Mouse (Mus musculus): Measurements from ENCODE around the gene Arhgap17.

Gene Arhgap17

DNA sequence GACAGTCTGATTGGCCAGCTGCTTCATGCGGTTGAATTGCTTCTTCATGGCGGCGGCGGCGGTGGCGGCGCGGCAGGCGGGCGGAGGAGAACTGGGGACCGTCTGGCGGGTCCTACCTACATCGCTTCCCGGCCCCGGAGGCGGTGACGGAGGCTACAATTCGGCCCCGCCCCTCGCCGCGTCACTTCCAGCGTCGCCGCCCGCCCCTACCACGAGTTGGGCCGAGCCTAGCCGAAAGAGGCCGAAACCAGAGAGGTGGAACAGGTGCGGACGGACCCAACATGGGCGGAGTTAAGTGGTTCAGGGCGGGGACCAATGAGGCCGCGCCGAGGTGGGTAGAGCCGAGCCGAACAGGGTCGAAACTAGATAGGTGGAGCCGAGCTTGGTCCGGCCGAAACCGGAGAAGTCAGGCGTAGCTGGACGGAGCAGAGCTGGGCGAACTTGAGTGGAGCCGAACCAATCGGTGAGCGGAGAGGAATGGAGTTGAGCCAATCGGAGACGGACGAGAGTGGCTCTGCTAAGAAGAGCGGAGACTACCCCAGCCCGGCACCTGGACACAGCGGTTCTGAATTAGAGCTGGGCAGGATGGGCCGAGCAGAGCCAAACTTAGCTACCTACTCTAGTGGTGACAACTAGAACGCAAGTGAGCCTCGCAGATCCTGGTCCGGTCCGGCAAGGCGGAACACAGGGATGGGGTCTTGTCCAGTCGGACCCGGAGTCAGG is at the start of gene Arhgap17, which contains the start of gene Lcmt1:
Gene Arhgap17 (minus strand): TSS at position 157 of the 723 bp plus-strand sequence.
Gene Lcmt1 (plus strand): TSS at position 26 of the 723 bp plus-strand sequence.
- peak; percentile 97 for DNase-seq (ENCODE audit: low spot score)

DNA sequence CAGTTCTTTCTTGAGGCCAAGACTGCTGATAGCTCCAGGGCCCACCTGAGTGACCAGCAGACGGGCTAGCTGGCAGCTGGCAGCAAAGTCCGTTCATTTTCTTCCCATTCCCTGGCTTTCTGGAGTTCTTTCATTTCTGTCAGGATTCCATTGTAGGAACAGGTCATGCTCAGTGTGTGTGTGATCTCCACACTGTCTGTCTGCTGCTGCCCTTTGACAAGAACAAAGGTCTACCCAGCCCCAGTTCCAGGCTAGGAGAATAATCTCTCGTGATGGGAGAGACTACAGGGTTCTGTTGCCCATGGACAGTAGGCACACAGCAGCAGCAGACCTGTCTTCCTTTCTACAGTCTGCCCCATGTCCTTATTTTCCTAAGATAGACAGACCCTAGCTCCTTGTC is 47.9 kb upstream of the Arhgap17 start:
- no peak for DNase-seq (ENCODE audit: low spot score)

DNA sequence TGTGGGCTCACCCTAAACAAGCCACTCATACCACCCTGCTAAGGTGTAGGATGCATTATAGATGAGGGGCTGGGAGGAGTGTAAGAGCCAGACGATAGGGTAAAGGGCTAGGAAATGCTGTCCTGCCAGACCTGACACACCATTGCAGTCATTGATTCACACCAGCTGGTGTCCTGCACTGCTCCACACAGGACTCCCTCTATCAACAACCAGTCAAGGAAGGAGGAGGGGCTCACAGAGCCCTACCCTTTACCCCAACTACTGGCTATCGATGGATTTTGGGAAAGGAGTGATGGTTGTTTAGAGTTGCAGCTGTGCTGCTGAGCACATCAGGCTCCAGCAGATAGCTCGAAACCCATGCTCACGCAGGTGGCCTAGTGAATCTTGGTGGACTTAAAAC is 47.1 kb upstream of the Arhgap17 start:
- no peak for DNase-seq (ENCODE audit: low spot score)

DNA sequence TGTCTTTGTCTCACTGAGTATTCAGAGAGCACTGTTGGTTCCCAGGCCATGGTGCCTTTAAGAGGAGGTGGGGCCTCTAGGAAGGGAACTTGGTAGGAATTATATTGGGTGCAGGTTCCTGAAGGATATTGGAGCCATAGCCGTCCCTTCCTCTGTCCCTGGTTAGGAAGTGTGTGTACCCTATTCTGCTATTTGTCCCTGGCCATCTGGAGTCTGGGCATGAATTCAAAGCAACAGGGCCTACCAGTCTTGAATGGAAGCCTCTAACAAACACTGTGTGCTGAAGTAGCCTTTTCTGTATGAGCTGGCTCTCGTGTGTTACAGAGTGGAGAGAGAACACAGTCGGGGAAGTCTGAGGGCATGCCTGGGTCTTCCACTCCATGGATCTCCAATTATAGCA is 42.4 kb upstream of the Arhgap17 start:
- no peak for DNase-seq (ENCODE audit: low spot score)

- DNase-seq (ENCODE audit: low spot score), result no peak
Observed at GRCm38 (mm10) chr7:123411109-123411508, 41.4 kb upstream of the Arhgap17 start.

DNA sequence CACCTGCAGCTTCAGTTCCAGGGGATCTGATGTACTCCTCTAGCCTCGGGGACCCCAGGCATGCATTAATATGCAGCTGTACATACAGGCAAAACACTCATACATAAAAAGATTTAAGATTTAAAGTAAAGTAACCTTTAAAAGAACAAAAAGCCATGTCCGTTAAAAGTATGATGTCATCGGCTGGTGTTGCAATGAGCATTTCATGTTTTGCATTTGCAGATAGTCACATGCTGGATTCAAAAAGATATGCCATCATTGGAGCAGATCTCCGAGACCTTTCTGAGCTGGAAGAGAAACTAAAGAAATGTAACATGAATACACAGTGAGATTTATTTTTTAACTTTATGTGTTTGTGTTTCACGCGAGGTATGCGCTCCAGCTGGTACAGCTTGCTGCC is 40.8 kb upstream of the Arhgap17 start:
- DNase-seq (ENCODE audit: low spot score), result no peak

- no peak for DNase-seq (ENCODE audit: low spot score)
Observed at GRCm38 (mm10) chr7:123406988-123407387, 37.3 kb upstream of the Arhgap17 start.

DNA sequence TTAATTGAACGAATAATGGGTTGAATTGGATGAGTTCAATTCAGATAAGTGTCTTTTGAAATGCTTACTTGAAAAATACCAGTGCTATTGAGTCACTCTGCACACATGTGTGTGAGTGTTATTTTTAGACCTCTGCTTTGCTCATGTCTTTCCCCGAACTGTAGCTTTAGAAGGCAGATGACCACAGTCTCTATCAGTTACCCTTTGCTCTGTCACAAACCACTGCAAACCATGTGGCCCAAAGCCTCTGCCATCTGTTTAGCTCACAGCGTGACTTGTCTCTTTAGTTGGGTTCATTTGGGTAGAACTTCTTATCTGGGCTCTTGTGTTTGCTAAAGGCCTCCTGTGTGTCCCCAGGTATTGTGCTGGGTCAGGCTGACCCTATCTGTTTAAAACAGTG is 35.9 kb upstream of the Arhgap17 start:
- DNase-seq (ENCODE audit: low spot score), result no peak

- DNase-seq (ENCODE audit: low spot score), result no peak
Observed at GRCm38 (mm10) chr7:123404198-123404597, 34.5 kb upstream of the Arhgap17 start.

DNA sequence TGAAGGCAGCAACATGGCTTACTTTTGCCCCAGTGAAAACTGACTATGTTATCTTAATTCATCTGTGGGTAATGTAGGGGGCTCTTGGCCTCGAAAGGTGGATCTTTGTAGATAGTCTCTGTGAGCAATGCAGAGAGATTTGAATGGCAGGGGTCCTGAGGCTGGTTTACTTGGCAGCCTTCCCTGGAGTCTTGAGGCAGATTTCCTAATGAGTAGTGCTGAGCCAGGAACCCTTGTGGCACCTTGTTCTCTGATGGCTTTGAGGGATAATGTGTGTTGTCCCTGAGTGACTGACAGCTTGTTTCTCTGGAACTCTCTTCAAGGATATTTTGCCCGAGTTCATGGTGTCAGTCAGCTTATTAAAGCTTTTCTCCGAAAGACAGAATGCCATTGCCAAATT is 31.4 kb upstream of the Arhgap17 start:
- no peak for DNase-seq (ENCODE audit: low spot score)

GRCm38 (mm10) chr7:123399286-123399685 is 29.6 kb upstream of the Arhgap17 start:
- DNase-seq (ENCODE audit: low spot score), result no peak

DNA sequence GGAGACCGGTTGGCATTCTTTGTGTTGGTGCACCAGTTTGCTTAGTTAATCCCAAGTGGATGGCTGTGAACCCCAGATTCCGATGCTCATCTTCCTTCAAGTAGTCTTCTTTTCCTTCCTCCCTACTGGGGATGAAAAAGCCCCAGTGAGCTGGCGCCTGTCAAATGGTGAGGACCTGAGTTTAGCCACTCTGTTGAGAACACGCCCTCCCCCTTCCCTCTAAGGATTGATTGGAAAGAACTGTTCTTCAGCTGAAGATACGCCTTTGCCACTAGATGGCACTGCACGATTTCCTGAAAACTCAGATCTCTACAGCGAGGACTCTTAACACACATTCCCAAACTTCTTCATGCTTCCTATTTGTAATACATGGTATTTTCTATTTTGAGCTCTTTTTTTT is 29.1 kb upstream of the Arhgap17 start:
- DNase-seq (ENCODE audit: low spot score), result peak; percentile 84

GRCm38 (mm10) chr7:123397931-123398330 is 28.2 kb upstream of the Arhgap17 start:
- no peak for DNase-seq (ENCODE audit: low spot score)

- no peak for DNase-seq (ENCODE audit: low spot score)
Observed at GRCm38 (mm10) chr7:123397369-123397768, 27.7 kb upstream of the Arhgap17 start.

DNA sequence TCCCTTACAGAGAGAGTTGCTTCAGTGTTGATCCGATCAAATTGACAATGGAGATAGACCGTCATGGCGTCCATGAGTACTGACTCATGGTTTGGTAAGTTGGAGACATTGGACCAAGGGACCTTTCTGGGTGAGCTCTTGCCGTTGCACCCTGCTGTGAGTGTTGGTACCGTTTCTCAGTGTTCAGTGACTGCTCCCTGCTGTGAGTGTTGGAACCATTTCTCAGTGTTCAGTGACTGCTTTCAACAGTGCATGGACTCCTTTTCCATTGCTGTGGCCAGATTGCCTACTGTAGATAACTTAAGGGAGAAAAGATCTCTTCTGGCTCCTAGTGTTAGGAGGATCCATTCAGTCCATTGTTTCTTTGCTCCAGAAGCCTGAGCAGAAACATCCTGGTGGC is 27.2 kb upstream of the Arhgap17 start:
- no peak for DNase-seq (ENCODE audit: low spot score)

- no peak for DNase-seq (ENCODE audit: low spot score)
Observed at GRCm38 (mm10) chr7:123394271-123394670, 24.6 kb upstream of the Arhgap17 start.

GRCm38 (mm10) chr7:123389686-123390280 is 20.1 kb upstream of the Arhgap17 start:
- peak; percentile 34 for DNase-seq (ENCODE audit: low spot score)

- no peak for DNase-seq (ENCODE audit: low spot score)
Observed at GRCm38 (mm10) chr7:123385693-123386407, 16.1 kb upstream of the Arhgap17 start.

DNA sequence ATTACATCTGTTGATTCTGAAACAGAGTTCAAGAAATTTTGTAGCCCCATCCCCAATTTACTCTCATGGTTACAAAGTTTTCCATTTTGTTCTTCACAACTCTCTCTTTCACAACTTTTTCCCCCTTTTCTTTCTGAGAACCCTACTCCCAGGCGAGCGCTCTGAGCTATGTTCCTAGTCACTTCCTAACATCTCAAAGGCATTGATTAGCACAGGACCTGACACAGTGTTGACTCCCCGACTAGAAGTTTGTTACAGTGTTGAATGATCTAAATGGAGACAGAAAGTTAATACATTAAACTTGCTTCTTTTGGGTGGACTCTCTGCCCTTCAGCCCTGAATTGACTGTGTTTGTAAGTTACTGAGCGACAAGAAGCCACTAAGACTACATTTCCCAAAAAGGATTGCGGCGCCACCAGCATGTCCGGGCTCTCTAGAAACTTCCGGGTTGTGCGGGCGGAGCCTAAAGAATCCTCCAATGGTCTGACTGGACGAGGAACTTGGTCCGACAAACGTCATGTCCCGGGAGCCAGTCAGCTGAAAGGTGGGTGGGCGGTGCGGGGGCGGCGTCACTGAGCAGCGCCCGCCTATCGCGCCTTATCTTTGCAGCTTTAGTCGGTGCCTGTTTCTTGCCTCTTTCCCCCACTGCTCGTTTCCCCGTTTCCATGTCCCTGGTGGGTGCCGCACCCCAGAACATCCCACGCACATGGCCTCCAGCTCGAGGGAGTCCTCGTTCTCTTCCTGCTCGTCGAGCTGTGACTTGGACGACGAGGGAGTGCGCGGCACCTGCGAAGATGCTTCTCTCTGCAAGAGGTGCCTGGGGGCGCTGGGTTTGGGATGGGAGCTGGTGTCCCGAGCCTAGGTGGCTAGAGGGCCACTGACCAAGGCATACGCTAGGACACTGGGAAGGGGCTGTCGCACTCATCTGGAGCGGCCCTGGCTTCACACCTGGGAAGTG is 8.0 kb upstream of the Arhgap17 start:
- DNase-seq (ENCODE audit: low spot score), result peak; percentile 97

GRCm38 (mm10) chr7:123371501-123371900 is 1.8 kb upstream of the Arhgap17 start:
- DNase-seq (ENCODE audit: low spot score), result no peak

GRCm38 (mm10) chr7:123370700-123371099 is 985 bp upstream of the Arhgap17 start:
- no peak for DNase-seq (ENCODE audit: low spot score)
